8 mouse cellular contexts compared by ENCODE assay signal in genomic region chr15:31452336-31453097, GRCm38 (mm10). TPM values are rescaled to one million over a fixed set of nuclear protein-coding genes. Genes with fewer than 3 reads are reported as not detected.
DNase-seq lines count a peak whose midpoint lies in the region; ATAC-seq and TF ChIP-seq lines count a peak whose summit lies in the region.

No protein-coding gene starts in this region.

- no peak for DNase-seq in kidney, adult 8-10 months
- DNase-seq in midbrain, postnatal 0 days (ENCODE audit: low spot score) = no peak
- no peak for DNase-seq in cerebellum, postnatal 4 days (ENCODE audit: low spot score in 2 of 2)
- DNase-seq in urinary bladder, postnatal 4 days (ENCODE audit: low spot score in 2 of 2) = no peak
- no peak for DNase-seq in right cerebral cortex, postnatal 10 days (ENCODE audit: low spot score in 2 of 2)

- H3K4me3 ChIP-seq in kidney, embryonic 15.5 days (replicated peaks) = peak overlapping the region; percentile 76
- H3K4me3 ChIP-seq in embryonic facial prominence, embryonic 12.5 days = peak overlapping the region; percentile 59
- H3K4me3 ChIP-seq in intestine, embryonic 15.5 days (replicated peaks) = peak overlapping the region; percentile 65
- peak overlapping the region; percentile 63 for H3K4me3 ChIP-seq in midbrain, postnatal 0 days (ENCODE audit: low read depth, low read length)

- H3K36me3 ChIP-seq in kidney, embryonic 15.5 days = peaks cover 14% of the 10 kb centered on the region
- no peaks in the 10 kb centered on the region; the same call in none of the 2 replicates for H3K36me3 ChIP-seq in embryonic facial prominence, embryonic 12.5 days
- H3K36me3 ChIP-seq in intestine, embryonic 15.5 days = no peaks in the 10 kb centered on the region
- H3K36me3 ChIP-seq in midbrain, postnatal 0 days (ENCODE audit: insufficient read depth, low read length) = no peaks in the 10 kb centered on the region

- H3K4me1 ChIP-seq in kidney, embryonic 15.5 days = peaks cover 13% of the 10 kb centered on the region
- peaks cover 10% of the 10 kb centered on the region; the same call in 1 of the 2 replicates for H3K4me1 ChIP-seq in embryonic facial prominence, embryonic 12.5 days
- H3K4me1 ChIP-seq in intestine, embryonic 15.5 days (replicated peaks) = 0 out of 2 replicates have a peak, but pooled peaks cover 3% of the 10 kb centered on the region
- peaks cover 3% of the 10 kb centered on the region; the same call in 1 of the 2 replicates for H3K4me1 ChIP-seq in midbrain, postnatal 0 days (ENCODE audit: insufficient read depth, low read length)

- H3K27ac ChIP-seq in kidney, embryonic 15.5 days = peak overlapping the region; percentile 87
- peak overlapping the region; percentile 75; the same call in 1 of the 2 replicates for H3K27ac ChIP-seq in embryonic facial prominence, embryonic 12.5 days
- 0 out of 2 replicates have a peak overlapping the region, but pooled peaks have one; percentile 86 for H3K27ac ChIP-seq in intestine, embryonic 15.5 days
- H3K27ac ChIP-seq in midbrain, postnatal 0 days (ENCODE audit: low read depth, low read length) = no peak overlapping the region

- 49% methylated on average over 18 of the region's 18 CpGs for WGBS in kidney, embryonic 15.5 days
- WGBS in embryonic facial prominence, embryonic 12.5 days = 55% methylated on average over 18 of the region's 18 CpGs
- WGBS in intestine, embryonic 15.5 days = 50% methylated on average over 18 of the region's 18 CpGs
- 52% methylated on average over 18 of the region's 18 CpGs for WGBS in midbrain, postnatal 0 days

- TF ChIP-seq CTCF in midbrain, postnatal 0 days (IDR thresholded peaks at IDR 0.05) = no peak

- H3K27me3 ChIP-seq in kidney, embryonic 15.5 days = no peaks in the 10 kb centered on the region
- no peaks in the 10 kb centered on the region for H3K27me3 ChIP-seq in embryonic facial prominence, embryonic 12.5 days
- no peaks in the 10 kb centered on the region for H3K27me3 ChIP-seq in intestine, embryonic 15.5 days (replicated peaks)
- H3K27me3 ChIP-seq in midbrain, postnatal 0 days (ENCODE audit: insufficient read depth, low read length) = no peaks in the 10 kb centered on the region

- peak overlapping the region; percentile 70 for H3K4me2 ChIP-seq in kidney, embryonic 15.5 days
- H3K4me2 ChIP-seq in embryonic facial prominence, embryonic 12.5 days (replicated peaks) = peak overlapping the region; percentile 70
- peak overlapping the region; percentile 87 for H3K4me2 ChIP-seq in intestine, embryonic 15.5 days (replicated peaks)
- peak overlapping the region; percentile 84 for H3K4me2 ChIP-seq in midbrain, postnatal 0 days (ENCODE audit: low read depth, low read length, poor library complexity, severe bottlenecking)

- no peak for ATAC-seq in kidney, embryonic 15.5 days (replicated peaks; ENCODE audit: low FRiP score)
- no peak for ATAC-seq in embryonic facial prominence, embryonic 12.5 days (ENCODE audit: insufficient number of reproducible peaks, insufficient read depth, low FRiP score, low TSS enrichment)
- no peak for ATAC-seq in intestine, embryonic 15.5 days
- ATAC-seq in midbrain, postnatal 0 days (ENCODE audit: low FRiP score) = no peak

- peak overlapping the region; percentile 64 for H3K9ac ChIP-seq in kidney, embryonic 15.5 days
- peak overlapping the region; percentile 62; the same call in 1 of the 2 replicates for H3K9ac ChIP-seq in embryonic facial prominence, embryonic 12.5 days
- peak overlapping the region; percentile 68 for H3K9ac ChIP-seq in intestine, embryonic 15.5 days
- no peak overlapping the region; the same call in 1 of the 2 replicates for H3K9ac ChIP-seq in midbrain, postnatal 0 days (replicated peaks; ENCODE audit: low read length, poor library complexity, severe bottlenecking)

- no peaks in the 10 kb centered on the region for H3K9me3 ChIP-seq in kidney, embryonic 15.5 days (replicated peaks)
- H3K9me3 ChIP-seq in embryonic facial prominence, embryonic 12.5 days = no peaks in the 10 kb centered on the region
- H3K9me3 ChIP-seq in intestine, embryonic 15.5 days = no peaks in the 10 kb centered on the region
- H3K9me3 ChIP-seq in midbrain, postnatal 0 days (ENCODE audit: low read length) = no peaks in the 10 kb centered on the region

RNA-seq across cellular contexts. Expression of gene Ropn1l, which starts 1.0 kb away (rescaled TPM):
- polyA plus RNA-seq in kidney, embryonic 15.5 days (2015; fragmentation: Nextera tagmentation; extraction: Ambion mirVana) = 3.0 and 3.4 TPM in 2 replicates
- 1.6 and 1.7 TPM in 2 replicates for polyA plus RNA-seq in embryonic facial prominence, embryonic 12.5 days (2016; fragmentation: Nextera tagmentation; extraction: Ambion mirVana)
- 2.0 and 2.3 TPM in 2 replicates for polyA plus RNA-seq in intestine, embryonic 15.5 days (2015; fragmentation: Nextera tagmentation; extraction: Ambion mirVana)
- 0.71 and 1.3 TPM in 2 replicates for total RNA-seq in midbrain, postnatal 0 days (2014; rRNA removed)
- 2.2 and 2.4 TPM in 2 replicates for polyA plus RNA-seq in midbrain, postnatal 0 days (2015; fragmentation: Nextera tagmentation; extraction: Ambion mirVana)
